14 mouse cellular contexts compared by ENCODE assay signal in genomic region chr1:132381929-132382328, GRCm38 (mm10). TPM values are rescaled to one million over a fixed set of nuclear protein-coding genes. Genes with fewer than 3 reads are reported as not detected.
DNase-seq lines count a peak whose midpoint lies in the region; ATAC-seq lines count a peak whose summit lies in the region.
"Had no signal": no experiment of that assay in that cellular context is flagged by ENCODE, and none has a peak within 500 bp of the region (broad histone marks: within the 10 kb centered on the region; RNA-seq: fewer than 3 reads in every experiment).

No protein-coding gene starts in this region.

- H3K9ac ChIP-seq in liver, embryonic 11.5 days (ENCODE audit: low read depth, low read length), result peak overlapping the region; percentile 42
- H3K9ac ChIP-seq: forebrain, embryonic 12.5 days; heart, embryonic 15.5 days; limb, embryonic 15.5 days had no signal

- no peaks in the 10 kb centered on the region for H3K27me3 ChIP-seq in liver, embryonic 11.5 days (replicated peaks; ENCODE audit: control insufficient read depth, insufficient read depth, low read length)
- H3K27me3 ChIP-seq: forebrain, embryonic 12.5 days; heart, embryonic 15.5 days; limb, embryonic 15.5 days; Patski had no signal

- 45% methylated on average over 10 of the region's 10 CpGs for WGBS in liver, embryonic 11.5 days

- H3K4me2 ChIP-seq in liver, embryonic 11.5 days, result peak overlapping the region; percentile 56
- H3K4me2 ChIP-seq: forebrain, embryonic 12.5 days; heart, embryonic 15.5 days; limb, embryonic 15.5 days had no signal

- H3K36me3 ChIP-seq in liver, embryonic 11.5 days (ENCODE audit: control insufficient read depth, insufficient read depth, low read length), result peaks cover 3% of the 10 kb centered on the region

- peaks cover 82% of the 10 kb centered on the region for H3K4me1 ChIP-seq in liver, embryonic 11.5 days (replicated peaks; ENCODE audit: control insufficient read depth, insufficient read depth, low read length)

- no peaks in the 10 kb centered on the region for H3K9me3 ChIP-seq in liver, embryonic 11.5 days (ENCODE audit: control insufficient read depth, low read length)
- H3K9me3 ChIP-seq: forebrain, embryonic 12.5 days; heart, embryonic 15.5 days; limb, embryonic 15.5 days had no signal

- no peak for DNase-seq in cerebellum, adult 11 months
- peak; percentile 14 for DNase-seq in lung, postnatal 10 days
- no peak for DNase-seq in lung, postnatal 25 days (ENCODE audit: low spot score)
- peak; percentile 65 for DNase-seq in c-Kit-negative CD71-positive TER-119-positive erythroid progenitor cells, embryonic 14.5 days (ENCODE audit: low read depth, low spot score)
- DNase-seq in liver, embryonic 11.5 days (ENCODE audit: low spot score), result no peak
- no peak for DNase-seq in right cerebral cortex, postnatal 25 days
- no peak for DNase-seq in right cerebral cortex, postnatal 36 days (ENCODE audit: low spot score in 2 of 2)
- DNase-seq: kidney, postnatal 10 days; right cerebral cortex, postnatal 4 days had no signal

- peak; percentile 56; the same call in 1 of the 2 replicates for ATAC-seq in cerebellum, adult (ENCODE audit: insufficient number of reproducible peaks, low FRiP score, low TSS enrichment)
- peak; percentile 91 for ATAC-seq in liver, embryonic 11.5 days (replicated peaks; ENCODE audit: low FRiP score)
- ATAC-seq: Patski had no signal

- peak overlapping the region; percentile 79 for H3K27ac ChIP-seq in liver, embryonic 11.5 days (ENCODE audit: low read depth, low read length)
- H3K27ac ChIP-seq: forebrain, embryonic 12.5 days; heart, embryonic 15.5 days; limb, embryonic 15.5 days had no signal

- H3K4me3 ChIP-seq in liver, embryonic 11.5 days (ENCODE audit: low read depth, low read length), result 0 out of 2 replicates have a peak overlapping the region, but pooled peaks have one; percentile 17
- H3K4me3 ChIP-seq: forebrain, embryonic 12.5 days; heart, embryonic 15.5 days; limb, embryonic 15.5 days had no signal

RNA-seq across cellular contexts. Expression of gene Tmcc2, which starts 9.2 kb away (rescaled TPM):
- 24.6 and 28.1 TPM in 2 replicates for polyA plus RNA-seq in liver, embryonic 11.5 days (2014; fragmentation: Nextera tagmentation; extraction: Ambion mirVana)

RNA-seq across cellular contexts. Expression of gene Dstyk, which starts 35.4 kb away (rescaled TPM):
- 7.2 TPM in 2 replicates for polyA plus RNA-seq in liver, embryonic 11.5 days (2014; fragmentation: Nextera tagmentation; extraction: Ambion mirVana)

Comparison
In these comparisons a context has a peak if more than half of its experiments do, and no peak if none do; other contexts are left out.
1. DNase-seq: peak in lung, postnatal 10 days (single experiment) and c-Kit-negative CD71-positive TER-119-positive erythroid progenitor cells, embryonic 14.5 days (single experiment); none in cerebellum, adult 11 months (single experiment), lung, postnatal 25 days (single experiment), liver, embryonic 11.5 days (single experiment), right cerebral cortex, postnatal 25 days (single experiment) and right cerebral cortex, postnatal 36 days (0 of 2).